Mouse (Mus musculus) R1 (cell line): Measurements from ENCODE around the gene Sfmbt1.
A peak's percentile ranks its signal among the peaks of the same experiment; 100 is the strongest.

Experiments
- DNase-seq: peaks from one replicate; pipeline ENCODE4 v3.0.0-alpha.2; 2018; ENCODE audit warnings: low read depth, low spot score

Sfmbt1 gene

GRCm38 (mm10) chr14:30714799-30715617 is at the start of gene Sfmbt1:
Gene Sfmbt1, plus strand, starts transcription at chr14:30714849.
- DNase-seq: peak; percentile 77

GRCm38 (mm10) chr14:30666061-30666460 is 48.6 kb upstream of the Sfmbt1 start:
- DNase-seq: no peak

GRCm38 (mm10) chr14:30666604-30667003 is 48.0 kb upstream of the Sfmbt1 start:
- DNase-seq: no peak

- DNase-seq: no peak
These were observed 44.5 kb upstream of the Sfmbt1 start for GRCm38 (mm10) chr14:30670161-30670560.

GRCm38 (mm10) chr14:30671095-30671985 is 43.3 kb upstream of the Sfmbt1 start:
- peak; percentile 15 for DNase-seq

- peak; percentile 84 for DNase-seq
These were observed 42.7 kb upstream of the Sfmbt1 start for GRCm38 (mm10) chr14:30671986-30672312.

- no peak for DNase-seq
These were observed 39.7 kb upstream of the Sfmbt1 start for GRCm38 (mm10) chr14:30674947-30675346.

- DNase-seq: no peak
These were observed 32.5 kb upstream of the Sfmbt1 start for GRCm38 (mm10) chr14:30682131-30682530.

- no peak for DNase-seq
These were observed 24.0 kb upstream of the Sfmbt1 start for GRCm38 (mm10) chr14:30690685-30691084.

- DNase-seq: no peak
These were observed 22.2 kb upstream of the Sfmbt1 start for GRCm38 (mm10) chr14:30692439-30692838.

GRCm38 (mm10) chr14:30694786-30695185 is 19.9 kb upstream of the Sfmbt1 start:
- no peak for DNase-seq

GRCm38 (mm10) chr14:30695609-30696008 is 19.0 kb upstream of the Sfmbt1 start:
- no peak for DNase-seq

- DNase-seq: peak; percentile 50
These were observed 17.1 kb upstream of the Sfmbt1 start for GRCm38 (mm10) chr14:30697407-30698052.

GRCm38 (mm10) chr14:30699656-30700055 is 15.0 kb upstream of the Sfmbt1 start:
- DNase-seq: peak; percentile 72

- DNase-seq: no peak
These were observed 12.1 kb upstream of the Sfmbt1 start for GRCm38 (mm10) chr14:30702512-30702911.

GRCm38 (mm10) chr14:30703079-30703478 is 11.6 kb upstream of the Sfmbt1 start:
- no peak for DNase-seq

- no peak for DNase-seq
These were observed 10.4 kb upstream of the Sfmbt1 start for GRCm38 (mm10) chr14:30704098-30704855.

GRCm38 (mm10) chr14:30711892-30712291 is 2.8 kb upstream of the Sfmbt1 start:
- DNase-seq: no peak

GRCm38 (mm10) chr14:30713769-30714168 is 880 bp upstream of the Sfmbt1 start:
- no peak for DNase-seq

- DNase-seq: no peak
These were observed 985 bp downstream of the Sfmbt1 start for GRCm38 (mm10) chr14:30715618-30716050.
